Mouse (Mus musculus): ENCODE results near the gene Morn4. TPM values are rescaled to one million over a fixed set of nuclear protein-coding genes. Genes with fewer than 3 reads are reported as not detected.
A peak's percentile ranks its signal among the peaks of the same experiment; 100 is the strongest.

Gene Morn4
- polyA plus RNA-seq, 1 experiment from 2014 or later = 118 TPM

- peak; percentile 86 for ATAC-seq
- Histone ChIP-seq H3K4me1 (peaks cover 6% of the 10 kb centered on the region; the same call in 1 of the 2 replicates), H3K9me3 (replicated peaks) (no peaks in the 10 kb centered on the region), H3K4me2 (no peak within 1 kb of the TSS), H3K9ac (no peak within 1 kb of the TSS), H3K27me3 (peaks cover 7% of the 10 kb centered on the region; the same call in 1 of the 2 replicates), H3K4me3 (no peak within 1 kb of the TSS), H3K36me3 (ENCODE audit: poor library complexity, severe bottlenecking) (0 out of 2 replicates have a peak, but pooled peaks cover 4% of the 10 kb centered on the region), H3K27ac (no peak within 1 kb of the TSS)
- WGBS = 63% methylated on average over 19 of the region's 19 CpGs
Measured at GRCm38 (mm10) chr19:42035456-42036248, 50.5 kb downstream of the Morn4 start, which contains the start of gene Ankrd2. Gene Ankrd2, plus strand, starts transcription at chr19:42036000.

- 0 out of 2 replicates have a peak, but pooled peaks cover 4% of the 10 kb centered on the region for H3K36me3 ChIP-seq (ENCODE audit: poor library complexity, severe bottlenecking)
- ATAC-seq = no peak
- no peak overlapping the region for H3K27ac ChIP-seq
- H3K9me3 ChIP-seq (replicated peaks) = no peaks in the 10 kb centered on the region
- 64% methylated on average over 11 of the region's 11 CpGs for WGBS
- H3K27me3 ChIP-seq = peaks cover 3% of the 10 kb centered on the region; the same call in 1 of the 2 replicates
- H3K4me3 ChIP-seq = no peak overlapping the region
- no peak overlapping the region for H3K4me2 ChIP-seq
- no peak overlapping the region for H3K9ac ChIP-seq
- H3K4me1 ChIP-seq = peaks cover 6% of the 10 kb centered on the region; the same call in 1 of the 2 replicates
Measured at GRCm38 (mm10) chr19:42034881-42035455, 51.2 kb downstream of the Morn4 start.

GRCm38 (mm10) chr19:42034146-42034775 is 51.9 kb downstream of the Morn4 start:
- Histone ChIP-seq H3K36me3 (ENCODE audit: poor library complexity, severe bottlenecking) (0 out of 2 replicates have a peak, but pooled peaks cover 4% of the 10 kb centered on the region), H3K27ac (no peak overlapping the region), H3K27me3 (no peaks in the 10 kb centered on the region), H3K4me1 (peaks cover 6% of the 10 kb centered on the region; the same call in 1 of the 2 replicates), H3K9ac (0 out of 2 replicates have a peak overlapping the region, but pooled peaks have one; percentile 4), H3K4me3 (no peak overlapping the region), H3K4me2 (no peak overlapping the region), H3K9me3 (replicated peaks) (no peaks in the 10 kb centered on the region)
- no peak for ATAC-seq
- WGBS = 78% methylated on average over 9 of the region's 9 CpGs

GRCm38 (mm10) chr19:42033611-42034010 is 52.5 kb downstream of the Morn4 start:
- no peak overlapping the region for H3K9ac ChIP-seq
- H3K27me3 ChIP-seq = no peaks in the 10 kb centered on the region
- peaks cover 6% of the 10 kb centered on the region; the same call in 1 of the 2 replicates for H3K4me1 ChIP-seq
- no peaks in the 10 kb centered on the region for H3K9me3 ChIP-seq (replicated peaks)
- no peak for ATAC-seq
- H3K4me3 ChIP-seq = no peak overlapping the region
- H3K27ac ChIP-seq = no peak overlapping the region
- H3K4me2 ChIP-seq = no peak overlapping the region
- 0 out of 2 replicates have a peak, but pooled peaks cover 4% of the 10 kb centered on the region for H3K36me3 ChIP-seq (ENCODE audit: poor library complexity, severe bottlenecking)
- 80% methylated on average over 14 of the region's 14 CpGs for WGBS

- Histone ChIP-seq H3K27ac (no peak overlapping the region), H3K36me3 (ENCODE audit: poor library complexity, severe bottlenecking) (0 out of 2 replicates have a peak, but pooled peaks cover 4% of the 10 kb centered on the region), H3K4me3 (no peak overlapping the region), H3K27me3 (no peaks in the 10 kb centered on the region), H3K9ac (no peak overlapping the region), H3K4me1 (peaks cover 6% of the 10 kb centered on the region; the same call in 1 of the 2 replicates), H3K4me2 (no peak overlapping the region), H3K9me3 (replicated peaks) (no peaks in the 10 kb centered on the region)
- WGBS = 82% methylated on average over 5 of the region's 5 CpGs
- no peak for ATAC-seq
Measured at GRCm38 (mm10) chr19:42031112-42031511, 55.0 kb downstream of the Morn4 start.

GRCm38 (mm10) chr19:42026158-42026557 is 60.0 kb downstream of the Morn4 start:
- Histone ChIP-seq H3K36me3 (ENCODE audit: poor library complexity, severe bottlenecking) (no peaks in the 10 kb centered on the region), H3K27me3 (no peaks in the 10 kb centered on the region), H3K4me2 (no peak overlapping the region), H3K27ac (no peak overlapping the region), H3K4me3 (no peak overlapping the region), H3K9ac (no peak overlapping the region), H3K4me1 (no peaks in the 10 kb centered on the region), H3K9me3 (replicated peaks) (no peaks in the 10 kb centered on the region)
- WGBS = 8% methylated on average over 5 of the region's 5 CpGs
- ATAC-seq = peak; percentile 71

Other genes starting within 250 kb of the Morn4 start
- 10.4 and 12.4 TPM in 2 replicates for gene Frat2, start 238.2 kb downstream of the Morn4 start, polyA plus RNA-seq (2015; fragmentation: Nextera tagmentation; extraction: Ambion mirVana)
- gene Rrp12, start 190.2 kb downstream of the Morn4 start, polyA plus RNA-seq (2015; fragmentation: Nextera tagmentation; extraction: Ambion mirVana) = 15.8 and 18.1 TPM in 2 replicates
- gene Pgam1, start 174.4 kb downstream of the Morn4 start, polyA plus RNA-seq (2015; fragmentation: Nextera tagmentation; extraction: Ambion mirVana) = 505 and 567 TPM in 2 replicates
- 83.2 and 86.5 TPM in 2 replicates for gene Exosc1, start 152.9 kb downstream of the Morn4 start, polyA plus RNA-seq (2015; fragmentation: Nextera tagmentation; extraction: Ambion mirVana)
- gene Zdhhc16, start 152.9 kb downstream of the Morn4 start, polyA plus RNA-seq (2015; fragmentation: Nextera tagmentation; extraction: Ambion mirVana) = 86.5 and 96.5 TPM in 2 replicates
- 32.6 and 35.2 TPM in 2 replicates for gene Mms19, start 105.2 kb downstream of the Morn4 start, polyA plus RNA-seq (2015; fragmentation: Nextera tagmentation; extraction: Ambion mirVana)
- gene Ubtd1, start 104.6 kb downstream of the Morn4 start, polyA plus RNA-seq (2015; fragmentation: Nextera tagmentation; extraction: Ambion mirVana) = 5.7 and 5.8 TPM in 2 replicates
- gene Ankrd2, start 50.4 kb downstream of the Morn4 start, polyA plus RNA-seq (2015; fragmentation: Nextera tagmentation; extraction: Ambion mirVana) = 0.15 and 0.21 TPM in 2 replicates
- 0.79 and 1.1 TPM in 2 replicates for gene Hoga1, start 40.7 kb downstream of the Morn4 start, polyA plus RNA-seq (2015; fragmentation: Nextera tagmentation; extraction: Ambion mirVana)
- gene 4933411K16Rik, start 34.1 kb downstream of the Morn4 start, polyA plus RNA-seq (2015; fragmentation: Nextera tagmentation; extraction: Ambion mirVana) = not detected in 2 replicates
- 16.5 and 21.7 TPM in 2 replicates for gene Pi4k2a, start 4.1 kb upstream of the Morn4 start, polyA plus RNA-seq (2015; fragmentation: Nextera tagmentation; extraction: Ambion mirVana)
- gene Avpi1, start 42.7 kb upstream of the Morn4 start, polyA plus RNA-seq (2015; fragmentation: Nextera tagmentation; extraction: Ambion mirVana) = 10.1 and 10.3 TPM in 2 replicates
- 1.7 and 2.0 TPM in 2 replicates for gene Marveld1, start 61.0 kb upstream of the Morn4 start, polyA plus RNA-seq (2015; fragmentation: Nextera tagmentation; extraction: Ambion mirVana)
- gene Zfyve27, start 77.6 kb upstream of the Morn4 start, polyA plus RNA-seq (2015; fragmentation: Nextera tagmentation; extraction: Ambion mirVana) = 43.5 and 45.6 TPM in 2 replicates
- gene Sfrp5, start 115.9 kb upstream of the Morn4 start, polyA plus RNA-seq (2015; fragmentation: Nextera tagmentation; extraction: Ambion mirVana) = 0.21 TPM in 1 of 2 replicates, not detected in the other
- gene Golga7b, start 161.2 kb upstream of the Morn4 start, polyA plus RNA-seq (2015; fragmentation: Nextera tagmentation; extraction: Ambion mirVana) = 12.9 and 14.9 TPM in 2 replicates